Mouse (Mus musculus): ENCODE measurements around the gene Mta1. TPM values are rescaled to one million over a fixed set of nuclear protein-coding genes. Genes with fewer than 3 reads are reported as not detected.

Gene Mta1
- polyA plus RNA-seq, 3 experiments from 2014 or later: 12.1 to 15.0 (median 13.8) TPM

DNA sequence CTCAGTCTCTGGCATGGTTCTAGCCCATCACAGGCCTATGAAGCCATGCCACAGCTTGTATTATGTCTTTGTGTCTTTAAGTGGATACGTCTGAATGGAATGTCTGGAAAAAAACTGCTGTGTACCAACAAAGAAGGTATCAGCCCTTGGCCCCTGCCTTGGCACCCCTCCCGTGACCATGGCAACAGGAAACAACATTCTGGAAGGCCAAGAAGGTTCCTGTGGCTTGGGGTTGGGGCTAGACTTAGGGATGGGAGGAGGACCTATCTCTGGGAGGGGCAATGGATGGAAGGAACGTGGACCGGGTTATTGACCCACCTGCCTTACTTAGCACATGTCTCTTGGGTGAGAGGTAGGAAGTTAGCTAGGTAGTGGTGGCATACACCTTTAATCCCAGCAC is 51.3 kb downstream of the Mta1 start:
- ATAC-seq: no peak

DNA sequence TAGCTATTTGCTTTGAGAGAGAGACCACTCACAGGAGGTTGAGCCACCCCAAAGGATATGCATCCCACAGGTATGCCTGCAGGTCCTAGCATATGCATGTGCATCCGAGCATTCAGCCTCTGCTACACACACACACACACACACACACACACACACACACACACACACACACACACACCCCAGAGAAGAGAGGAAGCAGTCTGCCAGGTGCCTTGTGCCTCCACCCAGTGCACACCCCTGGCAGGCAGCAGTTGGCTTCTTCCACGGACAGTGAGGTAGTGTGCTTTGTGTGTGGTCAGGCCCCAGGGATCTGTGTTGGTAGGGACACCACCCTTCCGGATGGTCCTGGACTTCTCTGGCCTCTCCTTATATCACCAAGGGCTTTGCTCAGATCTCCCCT is 51.8 kb downstream of the Mta1 start:
- ATAC-seq: no peak

GRCm38 (mm10) chr12:113150591-113150990 is 52.5 kb downstream of the Mta1 start:
- ATAC-seq: no peak

GRCm38 (mm10) chr12:113151046-113151445 is 53.0 kb downstream of the Mta1 start:
- no peak for ATAC-seq

- ATAC-seq: no peak
Observed at GRCm38 (mm10) chr12:113151661-113152271, 53.7 kb downstream of the Mta1 start.

DNA sequence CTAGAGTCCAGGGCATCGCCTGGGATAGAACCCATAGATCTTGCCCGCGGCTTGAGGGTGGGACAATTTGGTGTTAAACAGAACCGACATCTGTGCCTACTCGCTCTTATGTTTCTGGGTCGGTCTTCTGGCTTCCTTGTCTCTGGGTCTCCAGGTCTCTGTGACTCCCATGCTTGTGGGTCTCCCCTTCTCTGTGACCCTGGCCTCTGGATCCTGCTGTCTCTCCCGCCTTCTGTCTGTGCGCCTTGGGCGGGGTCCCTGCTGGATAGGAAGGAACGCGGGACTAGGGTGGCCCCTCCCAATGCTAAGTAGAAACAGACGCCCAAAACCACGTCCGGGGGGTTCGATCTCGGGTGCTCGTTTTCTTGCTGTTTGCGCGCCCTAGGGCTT is 54.2 kb downstream of the Mta1 start:
- no peak for ATAC-seq

DNA sequence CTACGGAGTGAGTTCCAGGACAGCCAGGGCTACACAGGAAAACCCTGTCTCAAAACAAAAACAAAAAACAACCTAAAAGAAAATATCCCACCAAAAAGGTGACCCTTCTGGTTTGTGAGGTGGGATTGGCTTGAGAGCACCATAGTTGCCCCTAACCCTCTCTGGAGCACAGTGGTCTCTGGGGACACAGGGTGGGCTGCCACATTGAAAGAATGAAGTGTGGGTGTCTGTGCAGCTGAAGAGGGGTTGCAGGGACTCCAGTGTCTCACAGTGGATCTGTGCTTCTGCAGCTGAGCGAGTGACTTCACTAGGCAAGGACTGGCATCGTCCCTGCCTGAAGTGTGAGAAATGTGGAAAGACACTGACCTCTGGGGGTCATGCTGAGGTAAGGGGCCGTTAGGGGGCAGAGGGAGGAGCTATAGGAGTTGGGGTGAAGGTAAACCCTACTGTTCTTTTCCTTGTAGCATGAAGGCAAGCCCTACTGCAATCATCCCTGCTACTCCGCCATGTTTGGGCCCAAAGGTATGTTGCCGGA is 55.0 kb downstream of the Mta1 start:
- no peak for ATAC-seq

DNA sequence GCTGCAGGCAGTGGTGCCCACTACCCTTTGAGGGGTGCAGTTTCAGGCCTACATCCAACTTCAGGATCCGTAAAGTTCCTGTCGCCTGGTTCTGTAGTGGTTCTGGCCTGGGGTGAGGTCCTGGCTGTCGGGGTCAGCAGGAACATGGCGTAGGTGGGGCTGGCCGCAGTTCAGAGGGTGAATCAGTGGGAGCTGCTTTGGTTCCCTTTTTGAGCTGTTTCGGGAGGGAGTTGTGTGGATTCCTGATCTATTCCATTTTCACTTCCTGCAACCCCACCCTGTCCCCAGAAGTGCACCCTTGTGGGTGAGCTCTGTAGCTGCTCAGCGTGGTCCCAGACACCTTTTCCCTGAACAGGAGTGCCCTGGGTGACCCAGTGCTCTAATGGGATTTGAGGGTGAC is 55.9 kb downstream of the Mta1 start:
- ATAC-seq: no peak

GRCm38 (mm10) chr12:113154747-113155075 is 56.6 kb downstream of the Mta1 start:
- ATAC-seq: no peak

- ATAC-seq: peak; percentile 5
Observed at GRCm38 (mm10) chr12:113155076-113155771, 57.1 kb downstream of the Mta1 start.

DNA sequence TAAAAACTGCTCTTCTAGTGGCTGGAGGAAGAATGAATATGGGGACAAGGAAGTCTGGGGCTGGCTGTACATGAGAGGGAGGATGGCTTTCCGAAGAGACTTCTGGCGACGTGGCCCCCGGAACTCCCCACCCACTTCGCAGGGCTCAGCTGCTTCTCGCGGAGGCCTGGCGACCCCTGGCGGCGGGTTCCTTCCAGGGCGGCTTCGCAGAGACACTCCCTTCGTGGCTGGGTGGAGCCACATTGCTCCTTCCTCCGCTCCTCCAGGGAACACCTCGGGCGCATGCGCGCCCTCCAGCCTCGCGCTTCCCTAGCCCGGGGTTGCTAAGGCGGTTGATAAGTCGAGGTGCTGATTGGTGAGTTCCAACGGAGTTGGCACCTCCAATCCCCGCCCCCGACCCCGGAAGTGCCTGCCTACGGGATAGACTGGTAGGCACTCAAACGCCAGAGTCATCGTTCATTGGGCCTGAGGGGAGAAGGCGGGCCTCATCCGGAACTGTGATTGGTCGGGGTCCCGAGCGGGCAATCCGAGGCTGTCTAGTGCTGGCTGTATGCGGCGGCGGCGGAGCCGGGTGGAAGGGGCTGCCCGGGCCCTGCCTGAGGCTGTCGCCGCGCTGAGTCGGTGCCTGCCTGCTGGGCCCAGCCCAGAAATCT is 57.9 kb downstream of the Mta1 start, which contains the start of gene Tedc1:
Gene Tedc1 (plus strand): TSS at position 535 of the 653 bp plus-strand sequence.
- ATAC-seq: peak; percentile 87

- no peak for ATAC-seq
Observed at GRCm38 (mm10) chr12:113156540-113156929, 58.5 kb downstream of the Mta1 start.

DNA sequence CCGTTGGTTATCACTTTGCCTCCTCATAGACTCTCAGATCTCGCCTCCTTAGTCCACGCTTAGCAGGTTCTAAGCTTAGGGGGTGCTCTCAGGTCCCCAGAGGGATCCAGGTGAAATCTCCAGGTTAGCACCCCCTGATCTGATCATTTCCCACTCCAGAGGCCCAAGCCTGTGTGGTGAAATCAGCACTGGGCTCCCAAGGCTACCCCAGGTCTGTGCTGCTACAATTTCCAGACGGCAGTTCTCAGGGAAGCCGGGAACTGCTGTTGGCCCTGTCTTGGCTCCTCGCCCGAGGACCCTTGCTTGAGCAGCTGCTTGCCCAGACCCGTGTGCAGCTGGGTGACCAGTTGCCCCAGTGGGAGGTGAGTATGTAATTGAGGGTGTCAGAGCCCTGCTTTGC is 58.9 kb downstream of the Mta1 start:
- ATAC-seq: no peak

DNA sequence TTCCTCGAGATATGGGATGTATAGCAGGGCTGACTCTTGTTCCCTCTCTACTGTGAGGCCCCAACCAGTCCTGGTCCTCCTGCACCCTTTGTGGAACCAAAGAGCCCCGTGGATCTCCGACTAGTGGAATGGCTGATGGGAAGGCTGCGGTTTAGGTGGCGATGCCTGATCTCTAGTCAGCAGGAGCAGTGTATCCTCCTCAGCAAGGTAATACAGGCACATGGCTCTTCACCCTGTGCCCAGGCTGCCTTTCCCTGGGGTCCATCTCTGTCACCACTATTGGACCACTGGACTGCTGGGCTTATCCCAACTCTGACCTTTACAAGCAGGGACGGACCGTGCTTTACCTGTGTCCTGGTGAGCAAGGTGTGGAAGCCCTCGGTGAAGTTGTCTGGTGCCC is 59.4 kb downstream of the Mta1 start:
- no peak for ATAC-seq

GRCm38 (mm10) chr12:113157971-113158370 is 59.9 kb downstream of the Mta1 start:
- ATAC-seq: no peak

- ATAC-seq: no peak
Observed at GRCm38 (mm10) chr12:113163561-113164006, 65.5 kb downstream of the Mta1 start.

GRCm38 (mm10) chr12:113168031-113168536 is 70.0 kb downstream of the Mta1 start:
- ATAC-seq: peak; percentile 93

DNA sequence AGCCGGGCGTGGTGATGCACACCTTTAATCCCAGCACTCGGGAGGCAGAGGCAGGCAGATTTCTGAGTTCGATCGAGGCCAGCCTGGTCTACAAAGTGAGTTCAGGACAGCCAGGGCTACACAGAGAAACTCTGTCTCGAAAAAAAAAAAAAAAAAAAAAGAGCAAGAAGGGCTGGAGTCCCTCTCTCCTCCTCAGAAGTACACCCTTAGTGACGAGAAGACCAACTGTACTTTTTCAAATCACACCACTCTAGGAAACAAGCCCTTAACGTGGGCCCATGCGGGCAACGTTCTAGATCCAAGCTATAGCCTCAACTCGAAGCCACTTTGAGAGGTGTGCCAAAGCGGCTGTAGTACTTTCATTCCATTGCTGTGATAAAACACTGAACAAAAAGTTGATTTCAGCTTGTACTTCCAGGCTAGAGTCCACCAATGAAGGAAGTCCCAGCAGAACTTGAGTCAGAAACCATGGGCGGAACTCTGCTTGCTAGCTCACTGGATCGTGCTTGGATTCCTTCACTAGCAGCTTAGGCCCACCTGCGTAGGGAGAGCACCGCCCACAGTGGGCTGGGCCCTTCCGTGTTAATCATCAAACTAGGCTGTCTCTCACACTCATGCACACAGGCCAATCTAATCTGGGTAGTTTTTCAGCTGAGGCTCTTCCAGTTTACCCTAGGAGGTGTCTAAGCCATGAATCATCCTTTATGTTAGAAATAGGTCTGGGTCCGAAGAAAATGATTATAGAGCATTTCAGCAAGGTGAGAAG is 79.1 kb downstream of the Mta1 start:
- no peak for ATAC-seq

GRCm38 (mm10) chr12:113181020-113181419 is 82.9 kb downstream of the Mta1 start:
- ATAC-seq: no peak

GRCm38 (mm10) chr12:113184945-113185344 is 86.9 kb downstream of the Mta1 start:
- no peak for ATAC-seq

DNA sequence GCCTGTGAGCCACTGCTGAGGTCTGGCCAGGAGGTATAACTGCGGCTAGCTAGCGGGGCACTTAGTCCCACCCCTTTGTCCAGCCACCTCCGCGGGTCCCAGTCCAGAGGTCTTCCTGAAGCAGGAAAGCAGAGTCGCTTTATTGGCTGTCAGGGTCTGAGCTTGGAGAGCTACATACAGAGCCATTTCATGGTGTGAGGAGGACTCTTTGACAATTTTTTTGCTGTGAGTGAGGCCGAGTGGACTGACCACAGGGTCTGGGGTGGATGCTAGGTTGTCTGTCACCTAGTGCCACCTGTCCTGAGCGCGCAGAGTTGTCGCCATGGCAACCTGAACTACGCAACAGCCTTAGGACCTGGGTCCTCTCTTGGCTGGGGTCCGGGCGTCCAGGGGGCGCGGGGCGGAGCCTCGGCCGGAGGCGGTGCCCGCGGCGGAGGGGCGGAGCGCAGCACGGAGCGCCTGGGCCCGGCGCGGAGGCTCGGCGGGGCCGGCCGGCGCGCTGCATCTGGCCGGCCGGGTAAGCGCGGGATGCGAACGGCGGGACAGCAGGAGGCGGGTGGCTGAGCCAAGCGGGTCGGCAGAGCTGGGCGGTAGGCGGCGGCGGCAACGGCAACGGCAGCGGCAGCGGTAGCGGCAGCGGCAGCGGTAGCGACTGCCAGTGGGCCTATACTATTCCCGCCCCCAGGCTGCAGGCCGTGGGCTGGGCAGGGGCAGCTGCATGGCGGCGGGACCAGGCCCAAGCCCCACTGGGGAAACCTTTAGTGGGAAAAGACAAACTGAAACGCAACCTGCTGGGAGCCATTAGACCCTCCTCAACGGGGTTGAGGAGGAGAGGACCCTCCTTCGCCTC is 87.6 kb downstream of the Mta1 start, which contains the start of gene Tmem121:
Gene Tmem121 (plus strand): TSS at position 489 of the 850 bp plus-strand sequence.
- ATAC-seq: no peak

Data from inflammation-experienced regulatory T-cells, adult 6 months (primary cell).